Mouse (Mus musculus) megakaryocyte, embryonic 14.5 days (primary cell): ENCODE measurements around the gene Lhfp.

Experiments
- FLI1 ChIP-seq: IDR thresholded peaks from 2 replicates; pipeline ENCODE4 v1.6.1; 2012; ENCODE audit warnings: low read length, inconsistent platforms, mixed read lengths
- GATA1 ChIP-seq: IDR thresholded peaks from 3 replicates; pipeline ENCODE4 v1.6.1; 2012; ENCODE audit warnings: mixed read lengths, low read length, inconsistent platforms, borderline replicate concordance

DNA sequence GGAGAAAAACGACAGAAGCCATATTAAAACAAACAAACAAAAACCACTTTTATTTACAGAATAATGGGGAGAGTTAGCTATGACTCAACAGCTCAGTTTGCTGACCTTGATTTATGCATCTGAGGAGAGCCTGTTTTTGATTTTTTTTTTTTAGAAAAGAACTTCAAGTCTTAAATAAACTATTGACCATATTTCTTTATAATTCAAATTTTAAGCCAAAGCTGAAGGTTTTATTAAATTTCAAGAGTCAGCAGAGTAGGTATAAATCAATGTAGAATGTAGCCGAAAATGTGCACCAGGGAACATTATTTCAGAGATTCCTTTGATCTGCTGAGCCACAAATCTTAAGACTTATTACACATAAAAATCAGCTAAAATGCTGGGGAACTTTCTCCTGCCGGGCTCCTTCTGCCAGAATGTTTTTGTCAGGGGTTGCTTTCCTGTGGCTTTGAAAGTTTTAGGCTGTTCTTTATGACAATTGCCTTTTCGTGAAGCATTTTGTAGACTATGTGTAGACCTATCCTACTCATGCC, 252.6 kb downstream of the Lhfp start:
- TF ChIP-seq GATA1 (no peak), FLI1 (no peak)
